Mouse (Mus musculus) urinary bladder, postnatal 4 days (tissue): ENCODE measurements around the gene Olfr984.
A peak's percentile ranks its signal among the peaks of the same experiment; 100 is the strongest.

Source experiments
- DNase-seq, 2 experiments: peaks; one replicate each; pipeline ENCODE4 v3.0.0; 2021 to 2022; ENCODE audit warnings: low spot score in 2 of 2

Gene Olfr984

DNA sequence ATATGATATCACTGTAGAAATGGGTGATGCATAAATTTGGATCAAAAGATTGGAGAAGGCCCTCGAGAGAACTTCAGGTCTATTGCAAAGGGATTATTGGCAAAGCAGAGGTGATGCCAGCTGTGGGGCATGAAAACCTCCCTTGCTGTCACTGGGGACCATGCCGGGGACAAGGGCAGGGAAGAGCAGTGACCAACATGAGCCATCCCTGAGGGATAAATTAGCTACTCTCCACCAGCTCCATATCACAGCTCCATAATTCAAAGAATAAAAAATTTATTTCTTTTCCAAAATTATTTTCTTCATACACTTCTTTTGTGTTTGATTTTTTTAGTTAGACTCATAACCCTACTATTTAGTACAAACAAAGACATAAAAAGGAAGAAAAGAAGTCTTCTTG lies at the start of gene Olfr984:
Olfr984 (minus strand) TSS at position 101 of the 400 bp plus-strand sequence.
- no peak for DNase-seq

DNA sequence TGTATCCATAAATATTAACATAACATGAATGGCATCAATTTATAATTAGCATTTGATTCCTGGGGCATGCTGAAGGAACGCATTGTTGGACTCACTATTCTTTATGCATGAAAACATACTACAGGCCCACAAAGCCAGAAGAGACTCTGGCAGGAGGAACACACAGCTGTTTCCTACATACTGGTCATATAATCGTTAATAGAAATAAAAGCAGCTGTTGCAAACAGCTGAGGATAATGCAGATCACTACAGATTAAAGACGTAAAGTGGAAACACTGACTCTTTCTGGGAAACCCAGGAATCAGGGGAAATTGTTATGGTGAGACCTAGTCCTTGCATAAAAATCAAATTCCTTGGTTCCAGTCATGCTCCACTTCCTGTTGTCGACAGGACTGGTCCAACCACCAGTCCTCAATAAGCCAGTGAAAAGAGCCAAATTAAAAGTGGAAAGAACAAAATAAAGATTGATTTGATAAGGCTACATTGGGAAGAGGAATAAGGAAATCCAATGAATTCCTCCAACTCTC lies 41.2 kb upstream of the Olfr984 start:
- no peak for DNase-seq

DNA sequence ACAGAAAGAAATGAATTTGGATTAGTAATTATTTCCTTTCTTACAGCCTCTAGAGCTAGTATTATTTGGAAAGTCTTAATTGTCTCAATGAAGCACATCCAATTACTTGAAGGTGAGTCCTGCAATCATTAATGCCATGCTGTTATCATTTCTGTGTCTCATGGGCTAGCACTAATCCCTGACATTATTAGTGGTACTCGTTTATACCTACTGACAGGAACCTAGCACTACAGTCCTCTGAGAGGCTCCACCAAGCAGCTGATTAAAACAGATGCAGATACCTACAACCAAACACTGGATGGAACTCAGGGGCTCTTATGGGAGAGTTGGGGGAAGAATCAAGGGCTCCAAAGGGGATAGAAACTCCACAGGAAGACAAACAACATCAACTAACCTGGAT lies 27.5 kb upstream of the Olfr984 start:
- DNase-seq, result no peak

DNA sequence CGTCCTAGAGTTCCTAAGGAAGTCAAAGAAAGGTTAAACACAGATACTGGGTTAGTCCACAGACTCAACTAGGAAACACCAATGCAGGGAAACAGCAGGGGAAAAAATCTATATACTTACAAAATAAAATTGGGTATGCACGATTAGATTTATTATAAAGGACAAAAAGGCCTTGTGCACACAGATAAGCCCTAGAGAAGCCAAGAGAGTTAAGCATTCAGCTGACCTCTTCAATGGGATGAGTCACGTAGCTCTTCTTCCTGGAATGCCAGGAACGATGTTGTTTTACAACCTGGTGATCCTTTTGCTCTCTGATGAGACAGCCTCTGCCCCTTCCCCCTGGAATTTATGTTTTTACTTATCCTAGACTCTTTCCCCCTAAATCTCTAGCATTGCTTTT lies 25.5 kb upstream of the Olfr984 start:
- DNase-seq, result no peak

DNA sequence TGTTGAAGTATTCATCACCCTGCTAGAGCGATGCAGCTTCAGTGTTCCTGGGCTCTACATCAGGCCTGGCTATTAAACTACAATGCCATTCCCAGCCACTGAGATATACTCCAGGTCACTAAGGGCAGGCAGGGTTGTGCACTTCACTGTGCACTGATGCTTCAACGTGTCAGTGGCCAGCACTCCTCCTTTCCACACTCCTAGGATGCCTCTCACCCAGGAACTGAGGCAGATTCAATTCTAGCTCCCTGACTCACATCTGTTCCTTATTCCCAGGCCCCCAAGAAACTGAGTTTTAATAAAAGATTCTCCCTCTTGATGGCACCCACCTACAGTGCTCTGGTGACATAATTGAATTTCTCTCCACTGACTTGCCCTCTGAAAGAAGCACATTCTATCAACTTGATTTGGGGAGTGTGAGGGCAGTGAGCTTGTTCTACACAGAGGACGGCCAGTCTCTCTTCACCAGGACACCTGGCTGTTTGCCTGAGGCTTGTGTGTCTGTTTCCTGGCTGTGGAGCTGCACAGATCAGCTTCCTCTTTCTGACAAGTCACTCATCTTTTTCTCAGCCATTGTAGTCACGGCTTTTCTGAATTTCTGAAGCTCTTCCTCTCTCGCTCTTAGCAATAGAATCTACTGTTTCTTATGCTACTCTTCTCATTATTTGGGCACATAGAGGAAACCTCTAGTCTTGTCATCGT lies 23.1 kb upstream of the Olfr984 start:
- DNase-seq, result no peak

DNA sequence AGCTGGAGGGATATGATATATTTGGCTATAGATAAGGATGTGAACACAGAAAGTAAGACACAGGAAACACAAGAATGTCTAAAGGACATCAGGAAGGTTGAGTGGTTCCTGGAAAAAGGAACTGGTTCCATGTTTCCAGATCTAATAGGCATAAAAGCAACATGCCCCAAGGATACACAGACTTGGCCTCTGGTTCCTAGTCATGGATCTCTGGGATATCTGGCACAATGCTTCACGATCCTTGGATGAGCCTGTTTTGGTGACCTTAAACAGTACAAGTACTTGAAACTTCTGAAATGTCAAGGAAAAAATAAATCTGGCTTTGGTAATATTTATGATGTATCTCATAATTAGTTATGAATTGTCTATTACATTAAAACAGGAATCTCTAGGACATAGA lies 16.6 kb upstream of the Olfr984 start:
- no peak for DNase-seq

DNA sequence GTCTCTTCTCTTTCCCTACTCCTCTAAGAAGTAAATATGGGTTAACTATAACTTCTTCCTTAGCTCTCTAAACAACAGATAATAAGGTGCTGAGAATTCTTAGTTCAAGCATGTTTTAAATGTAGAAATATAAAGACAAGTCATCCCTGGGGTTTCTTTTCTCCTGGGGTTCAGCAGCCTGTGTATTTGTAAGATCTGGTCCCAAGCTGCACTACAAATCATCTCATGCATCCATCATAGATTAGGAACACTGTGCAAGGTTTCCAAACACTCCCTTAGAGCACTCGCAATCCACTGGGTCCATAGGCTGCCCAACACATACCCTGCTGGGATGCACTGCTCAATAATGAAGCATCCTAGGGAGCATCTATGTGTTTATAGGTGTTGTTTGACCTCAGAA lies 16.1 kb upstream of the Olfr984 start, which contains the start of gene Olfr985:
Olfr985 (minus strand) TSS at position 101 of the 400 bp plus-strand sequence.
- no peak for DNase-seq

DNA sequence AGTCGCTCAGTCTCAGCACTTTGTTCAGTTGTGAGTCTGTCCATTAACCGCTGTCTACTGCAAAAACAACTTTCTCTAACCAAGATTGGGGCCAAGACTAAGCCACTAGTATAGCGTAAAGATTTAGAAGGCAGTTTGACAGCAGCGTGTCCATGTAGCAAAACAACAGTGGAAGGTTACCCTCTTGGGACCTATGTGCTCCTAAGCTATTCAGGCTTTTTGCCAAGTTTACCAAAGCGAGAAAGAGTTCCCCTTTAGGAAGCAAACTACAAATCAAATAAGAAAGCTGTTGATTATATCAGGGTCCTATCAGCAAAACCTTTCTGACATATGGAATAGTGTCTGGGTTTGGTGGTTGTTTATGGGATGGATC lies 3.3 kb upstream of the Olfr984 start:
- no peak for DNase-seq

DNA sequence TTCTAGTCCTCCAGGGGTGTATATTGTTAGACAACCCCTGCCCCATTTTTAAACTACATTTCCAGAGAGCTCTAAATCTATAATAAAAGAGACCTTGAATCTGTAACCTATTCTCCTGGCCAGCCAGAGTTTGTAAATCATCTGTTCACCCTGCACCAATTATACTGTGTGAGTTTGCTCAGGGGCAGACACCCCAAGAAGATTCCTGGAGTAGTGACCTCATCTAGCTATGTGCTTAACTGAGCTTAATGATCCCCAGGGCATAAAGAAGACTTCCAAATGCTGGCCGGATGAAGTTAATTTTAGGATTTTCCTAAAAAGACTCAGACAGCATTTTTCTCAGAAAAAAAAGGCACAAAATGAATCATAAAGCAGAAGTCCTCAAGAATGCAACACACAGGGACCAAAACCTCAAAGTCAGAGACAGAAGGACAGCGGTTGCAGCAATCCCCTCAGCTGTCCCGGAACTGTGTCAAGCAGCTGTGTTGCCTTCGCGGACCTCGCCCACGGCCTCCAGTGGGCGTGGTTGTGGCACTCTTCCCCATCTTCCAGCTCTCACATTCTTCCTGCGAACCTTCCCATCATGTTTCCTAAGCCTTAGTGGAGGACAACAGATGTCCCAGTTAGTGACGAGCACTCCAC lies 2.8 kb upstream of the Olfr984 start:
- peak; percentile 63 to 69 for DNase-seq

DNA sequence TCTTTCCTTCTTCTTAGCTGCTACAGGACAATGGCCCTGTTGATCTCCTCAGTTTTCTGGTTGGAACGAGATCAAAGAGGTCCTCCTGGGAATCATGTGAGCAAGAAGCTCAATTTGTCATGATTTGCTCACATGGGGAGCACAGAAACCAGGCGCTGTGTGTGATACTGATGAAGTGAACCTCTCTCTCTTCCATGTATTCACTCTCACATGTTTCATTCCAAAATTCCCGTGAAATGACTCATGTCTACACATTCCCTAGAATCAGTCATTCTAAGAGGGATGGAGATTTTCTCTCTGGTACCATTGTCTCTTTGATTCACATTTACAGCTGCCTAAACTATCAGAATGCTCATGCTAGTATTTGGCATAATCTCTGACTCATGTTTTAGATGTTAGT lies 19.2 kb downstream of the Olfr984 start:
- DNase-seq, result no peak

DNA sequence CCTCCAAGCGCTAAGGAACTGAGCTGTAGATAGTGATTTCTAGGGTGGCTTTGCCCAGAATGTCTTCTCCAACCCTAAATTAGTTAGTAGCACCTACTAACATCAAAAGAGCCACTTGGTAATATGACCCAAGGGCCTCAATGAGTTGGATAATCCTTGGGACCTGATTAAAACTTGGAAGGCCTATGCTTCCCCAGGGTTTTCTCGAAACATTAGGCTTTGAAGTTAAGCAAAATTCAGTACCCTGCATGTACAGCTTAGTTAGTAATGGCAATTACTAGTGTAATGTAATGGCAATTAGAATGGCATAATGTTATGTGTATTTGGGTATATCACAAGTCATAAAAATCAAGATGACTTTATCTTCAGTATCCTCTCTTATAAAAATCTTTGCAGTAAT lies 20.5 kb downstream of the Olfr984 start, which contains the start of gene Olfr983:
Olfr983 (minus strand) TSS at position 101 of the 400 bp plus-strand sequence.
- DNase-seq, result no peak

DNA sequence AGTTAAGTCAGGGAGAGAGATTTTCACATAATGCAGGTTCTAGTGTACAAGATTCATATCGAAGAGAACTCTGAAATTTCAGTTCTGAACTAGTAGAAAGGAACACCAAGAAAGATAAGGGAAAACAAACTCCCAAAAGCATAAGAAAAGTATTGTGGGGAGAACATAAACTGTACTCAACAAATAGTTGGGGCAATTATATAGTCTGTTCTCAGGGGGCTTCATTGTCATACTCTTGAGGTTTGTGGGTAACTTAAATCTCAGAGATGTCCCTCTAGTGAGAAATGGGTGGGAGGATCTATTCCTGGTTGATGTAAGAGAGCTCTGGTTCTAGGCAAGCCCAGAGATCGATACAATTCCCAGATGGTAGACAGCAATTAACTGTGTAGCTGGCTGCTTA lies 40.5 kb downstream of the Olfr984 start, which contains the start of gene Olfr982:
Olfr982 (plus strand) TSS at position 301 of the 400 bp plus-strand sequence.
- DNase-seq, result no peak

DNA sequence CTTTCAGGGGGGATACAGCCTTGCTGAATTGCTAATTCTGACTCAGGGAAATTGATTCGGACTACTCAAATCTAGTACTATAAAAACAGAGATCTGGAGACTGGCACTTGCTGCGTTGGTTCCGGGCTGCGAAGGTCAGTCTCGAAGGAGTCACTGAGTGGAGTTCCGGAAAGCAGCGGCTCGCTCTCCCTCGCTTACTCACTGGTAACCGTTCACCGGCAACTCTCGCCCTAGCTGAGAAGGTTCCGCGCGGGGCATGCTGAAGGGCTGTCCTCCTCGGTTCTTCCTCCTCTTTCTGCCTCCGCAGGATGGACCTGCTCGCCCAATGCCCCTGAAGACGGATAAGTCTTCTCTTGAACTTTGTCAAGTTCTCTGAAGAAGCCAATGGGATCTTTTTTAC lies 63.9 kb downstream of the Olfr984 start:
- DNase-seq, result no peak
